Mouse (Mus musculus) lung, embryonic 16.5 days (tissue): ENCODE measurements around the gene Gm45618. TPM values are rescaled to one million over a fixed set of nuclear protein-coding genes. Genes with fewer than 3 reads are reported as not detected.
"Not testable (repeated sequence)": the region's sequence is repeated elsewhere in the genome, so short reads cannot be mapped to it uniquely, and the experiment has no call there.

Experiments used
- ATAC-seq: fragments of 200-750 bp; cut with Nextera tagmentation; 2 replicates; pipeline ENCODE4 v1.8.0; 2017; ENCODE audit warnings: low read depth, mild to moderate bottlenecking, moderate library complexity
- H3K27ac ChIP-seq: fragments of 300-500 bp; sonication (generic); 2 replicates; pipeline ENCODE4 v1.5.1; 2014; ENCODE audit warnings: mild to moderate bottlenecking, control low read depth, low read length
- H3K27me3 ChIP-seq: fragments of 300-500 bp; sonication (generic); 2 replicates; pipeline ENCODE4 v1.6.1; 2014; ENCODE audit warnings: low read depth, low read length, mixed read lengths; ENCODE audit not compliant: control insufficient read depth, insufficient read depth
- H3K36me3 ChIP-seq: fragments of 300-500 bp; sonication (generic); 2 replicates; pipeline ENCODE4 v1.6.1; 2014; ENCODE audit warnings: low read length; ENCODE audit not compliant: control insufficient read depth, insufficient read depth
- H3K4me1 ChIP-seq: fragments of 300-500 bp; sonication (generic); replicated peaks from 2 replicates; pipeline ENCODE4 v1.6.1; 2014; ENCODE audit warnings: low read length, mixed read lengths; ENCODE audit not compliant: control insufficient read depth, insufficient read depth
- H3K4me2 ChIP-seq: fragments of 300-500 bp; sonication (generic); 2 replicates; pipeline ENCODE4 v1.6.1; 2014; ENCODE audit warnings: low read depth, low read length, control low read depth
- H3K4me3 ChIP-seq: fragments of 300-500 bp; sonication (generic); 2 replicates; pipeline ENCODE4 v1.5.1; 2014; ENCODE audit warnings: mild to moderate bottlenecking, low read length, control low read depth
- H3K9ac ChIP-seq: fragments of 300-500 bp; sonication (generic); 2 replicates; pipeline ENCODE4 v1.6.1; 2014; ENCODE audit warnings: low read length, control low read depth
- H3K9me3 ChIP-seq: fragments of 300-500 bp; sonication (generic); 2 replicates; pipeline ENCODE4 v1.6.1; 2016; ENCODE audit warnings: low read length; ENCODE audit not compliant: control insufficient read depth
- WGBS: fragments of 180-500 bp; shearing (Covaris S2); extraction: QIAGEN DNeasy Blood & Tissue Kit; methylation state at CpG from one replicate; pipeline ENCODE4 v1.1.7; 2014; 5-methylcytosine and 5-hydroxymethylcytosine counted together
- polyA plus RNA-seq: library from polyadenylated mRNA; unstranded; fragments of >200 nt; fragmentation: Nextera tagmentation; extraction: Ambion mirVana; gene quantifications from 2 replicates; pipeline ENCODE4 v1.2.1, GENCODE M21; 2015

Gm45618 gene
- polyA plus RNA-seq, 1 experiment from 2014 or later, result not detected

DNA sequence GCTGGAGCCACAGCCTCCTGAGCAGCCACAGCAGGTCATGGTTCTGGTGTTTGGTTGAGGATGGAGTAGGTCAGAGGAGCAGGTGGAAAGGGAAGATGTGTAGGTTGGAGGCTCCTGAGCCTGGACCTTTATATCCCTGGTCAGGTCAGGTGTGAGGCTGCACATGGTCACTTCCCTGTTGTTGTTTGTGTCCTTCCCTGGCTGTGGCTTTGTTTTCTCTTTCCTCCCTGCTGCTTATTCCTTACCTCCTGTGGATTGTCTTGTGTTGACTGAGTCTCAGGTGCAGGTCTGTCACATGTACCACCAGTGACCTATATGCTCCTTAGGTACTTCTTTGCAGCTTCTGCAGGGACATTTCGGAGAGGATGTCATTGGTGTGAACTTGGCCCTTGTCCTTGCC is 24.0 kb upstream of the Gm45618 start, which contains the start of gene Gm45337:
Gm45337 (minus strand) TSS at position 101 of the 400 bp plus-strand sequence.
- WGBS, result 77% methylated on average over 1 of the region's 1 CpGs
- Histone ChIP-seq H3K27me3 (no peaks in the 10 kb centered on the region), H3K4me2 (no peak within 1 kb of the TSS), H3K9me3 (no peaks in the 10 kb centered on the region; the same call in 1 of the 2 replicates), H3K9ac (no peak within 1 kb of the TSS), H3K36me3 (no peaks in the 10 kb centered on the region), H3K4me1 (no peaks in the 10 kb centered on the region), H3K27ac (no peak within 1 kb of the TSS), H3K4me3 (no peak within 1 kb of the TSS)
- ATAC-seq, result no peak

DNA sequence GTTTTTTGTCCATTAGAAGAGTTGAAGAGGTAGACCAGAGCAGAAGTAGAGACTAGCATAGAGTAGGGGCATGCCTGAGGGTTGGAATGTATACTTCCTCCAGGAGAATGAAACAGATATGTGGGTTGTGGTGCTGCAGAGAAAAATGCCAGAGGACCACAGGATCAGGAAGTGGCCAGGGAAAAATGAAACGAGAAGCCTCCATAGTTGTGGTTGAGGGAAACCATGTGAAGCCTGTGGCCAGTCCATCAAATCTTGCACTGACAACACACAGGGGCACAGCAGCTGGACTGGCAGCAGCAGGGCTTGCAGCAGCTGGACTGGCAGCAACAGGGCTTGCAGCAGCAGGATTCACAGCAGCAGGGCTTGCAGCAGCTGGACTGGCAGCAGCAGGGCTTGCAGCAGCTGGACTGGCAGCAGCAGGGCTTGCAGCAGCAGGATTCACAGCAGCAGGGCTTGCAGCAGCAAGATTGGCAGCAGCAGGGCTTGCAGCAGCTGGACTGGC is 23.0 kb upstream of the Gm45618 start:
- H3K4me3 ChIP-seq, H3K9ac ChIP-seq, H3K27me3 ChIP-seq, H3K36me3 ChIP-seq, H3K4me1 ChIP-seq, H3K27ac ChIP-seq, H3K4me2 ChIP-seq, H3K9me3 ChIP-seq, ATAC-seq: not testable (repeated sequence)
- WGBS, result 23% methylated on average over 1 of the region's 1 CpGs

DNA sequence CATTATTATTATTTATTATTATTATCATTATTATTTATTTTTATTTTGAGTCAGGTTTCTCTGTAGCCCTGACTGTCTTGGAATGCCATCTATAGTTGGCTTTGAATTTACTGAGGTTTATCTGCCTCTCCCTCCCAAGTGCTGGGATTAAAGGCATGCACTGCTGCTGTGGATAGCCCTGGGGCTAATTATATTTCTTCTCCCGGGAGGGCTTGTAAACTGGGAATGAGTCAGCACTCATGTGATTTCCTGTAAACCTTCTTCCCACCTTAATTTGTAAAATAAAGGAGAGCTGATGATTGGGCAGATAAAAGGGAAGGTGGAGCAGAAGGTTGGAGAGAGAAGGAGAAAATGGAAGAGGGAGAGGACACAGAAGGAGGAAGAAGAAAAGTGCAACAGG is 20.2 kb upstream of the Gm45618 start:
- Histone ChIP-seq H3K4me3 (no peak overlapping the region), H3K9me3 (no peaks in the 10 kb centered on the region), H3K4me2 (no peak overlapping the region), H3K9ac (no peak overlapping the region), H3K36me3 (no peaks in the 10 kb centered on the region), H3K27ac (no peak overlapping the region), H3K4me1 (no peaks in the 10 kb centered on the region), H3K27me3 (no peaks in the 10 kb centered on the region)
- 19% methylated on average over 1 of the region's 1 CpGs for WGBS
- ATAC-seq, result no peak

DNA sequence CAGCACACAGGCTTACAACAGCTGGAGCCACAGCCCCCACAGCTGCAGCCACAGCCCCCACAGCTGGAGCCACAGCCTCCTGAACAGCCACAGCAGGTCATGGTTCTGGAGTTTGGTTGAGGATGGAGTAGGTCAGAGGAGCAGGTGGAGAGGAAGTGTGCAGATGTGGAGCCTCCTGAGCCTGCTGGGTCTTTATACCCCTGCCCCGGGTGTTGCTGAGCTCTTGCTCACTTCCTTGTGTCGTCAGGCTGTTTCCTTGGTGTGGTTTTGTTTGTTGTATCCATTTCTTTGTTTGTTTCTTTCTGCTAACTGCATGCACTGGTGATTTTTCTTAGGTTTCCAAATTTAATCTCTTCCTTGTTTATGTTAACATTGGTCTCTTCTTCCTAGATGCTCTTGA is 15.4 kb upstream of the Gm45618 start, which contains the start of gene Gm39115:
Gm39115 (minus strand) TSS at position 101 of the 400 bp plus-strand sequence.
- WGBS, result 31% methylated on average over 2 of the region's 2 CpGs
- H3K4me2 ChIP-seq, result not testable (repeated sequence)

DNA sequence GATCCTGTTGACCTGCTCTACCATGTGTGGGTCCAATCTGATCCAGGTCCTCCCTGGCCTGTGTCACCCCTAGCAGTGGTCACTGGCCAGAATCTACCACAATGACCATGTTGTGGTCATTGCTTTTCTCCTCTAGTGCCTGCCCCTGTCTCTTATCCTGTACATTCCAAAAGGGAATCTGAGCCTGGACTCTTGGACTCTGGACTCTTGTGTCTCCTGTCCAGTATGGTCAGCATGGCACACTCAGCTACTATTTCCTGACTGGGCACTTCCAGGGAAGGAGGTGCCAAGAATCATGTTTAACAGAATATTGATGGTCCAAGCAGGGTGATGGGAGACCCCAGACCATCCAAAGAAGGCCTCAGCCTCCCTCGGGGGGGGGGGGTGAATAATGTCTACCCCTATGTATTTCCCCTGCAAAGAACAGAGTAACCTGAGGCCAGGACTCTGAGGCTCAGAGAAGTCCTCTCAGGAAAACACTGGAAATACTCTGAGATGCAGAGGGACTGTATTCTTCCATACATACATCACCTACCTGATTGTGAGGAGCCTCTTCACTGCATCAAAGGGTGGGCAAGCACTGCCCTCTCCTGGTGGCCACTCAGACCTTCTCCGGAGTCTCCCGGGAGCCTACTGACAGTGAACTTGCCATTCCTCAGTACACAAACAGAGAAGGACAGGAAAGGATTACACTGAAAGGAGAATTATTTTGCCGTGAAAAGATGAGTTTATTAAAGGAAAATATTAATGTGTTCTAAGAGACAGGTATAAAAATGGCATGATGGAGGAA is 13.9 kb upstream of the Gm45618 start:
- Histone ChIP-seq H3K4me3 (no peak overlapping the region), H3K4me1 (no peaks in the 10 kb centered on the region), H3K27ac (no peak overlapping the region), H3K9ac (no peak overlapping the region), H3K9me3 (no peaks in the 10 kb centered on the region), H3K36me3 (no peaks in the 10 kb centered on the region), H3K27me3 (no peaks in the 10 kb centered on the region), H3K4me2 (no peak overlapping the region)
- no peak for ATAC-seq
- 37% methylated on average over 4 of the region's 4 CpGs for WGBS

More for the DNA sequence above, 15.4 kb upstream of the Gm45618 start, which contains the start of gene Gm39115:
- H3K27ac ChIP-seq, H3K9me3 ChIP-seq, H3K36me3 ChIP-seq, H3K9ac ChIP-seq, H3K27me3 ChIP-seq, H3K4me3 ChIP-seq, H3K4me1 ChIP-seq, ATAC-seq: not testable (repeated sequence)

DNA sequence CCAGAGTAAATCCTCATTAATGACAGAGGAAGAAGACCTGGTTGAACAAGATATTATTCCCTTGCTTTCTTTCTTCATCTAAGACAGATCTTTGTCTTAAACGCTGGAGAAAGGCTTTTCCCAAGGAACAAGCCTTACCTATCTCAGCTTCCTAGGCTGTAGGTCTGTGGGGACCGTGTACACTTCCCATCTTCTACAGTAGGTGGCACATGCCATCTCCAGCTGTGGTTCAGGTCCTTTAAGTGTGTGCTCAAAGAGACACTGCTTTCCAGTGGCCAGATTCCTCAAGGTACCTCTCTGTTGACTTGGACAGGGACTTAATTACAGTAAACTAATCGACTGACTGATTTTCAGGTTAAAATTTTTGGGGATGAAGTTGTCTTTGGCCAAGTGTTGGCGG is 8.3 kb upstream of the Gm45618 start:
- WGBS, result 55% methylated on average over 4 of the region's 4 CpGs
- no peaks in the 10 kb centered on the region for H3K27me3 ChIP-seq

DNA sequence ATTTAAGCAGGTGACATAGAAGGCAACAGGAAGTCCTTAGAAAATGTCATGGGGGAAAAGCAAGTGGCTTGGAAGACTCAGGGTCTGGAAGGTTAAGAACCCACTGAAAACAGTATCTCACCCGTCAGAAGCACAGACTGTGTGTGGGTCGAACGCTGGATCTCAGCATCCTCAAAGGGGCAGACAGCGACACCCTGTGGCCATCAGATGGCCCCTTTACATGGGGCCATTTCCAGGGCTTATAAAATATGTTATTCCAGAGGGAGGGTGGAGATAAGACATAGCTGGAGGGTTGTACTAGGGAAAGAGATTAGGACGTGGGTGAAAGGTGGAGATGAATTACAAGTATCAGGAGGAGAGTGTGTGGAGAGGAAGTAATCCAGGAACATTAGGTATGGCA is 897 bp downstream of the Gm45618 start:
- ATAC-seq, result no peak
- Histone ChIP-seq H3K4me3 (no peak overlapping the region), H3K9me3 (no peaks in the 10 kb centered on the region), H3K4me1 (no peaks in the 10 kb centered on the region), H3K27ac (no peak overlapping the region), H3K36me3 (no peaks in the 10 kb centered on the region), H3K9ac (no peak overlapping the region), H3K27me3 (no peaks in the 10 kb centered on the region), H3K4me2 (no peak overlapping the region)
- 12% methylated on average over 5 of the region's 5 CpGs for WGBS

More for the DNA sequence above, 8.3 kb upstream of the Gm45618 start:
- ATAC-seq, result no peak
- Histone ChIP-seq H3K27ac (no peak overlapping the region), H3K9ac (no peak overlapping the region), H3K36me3 (no peaks in the 10 kb centered on the region), H3K4me3 (no peak overlapping the region), H3K9me3 (no peaks in the 10 kb centered on the region), H3K4me2 (no peak overlapping the region), H3K4me1 (no peaks in the 10 kb centered on the region)

DNA sequence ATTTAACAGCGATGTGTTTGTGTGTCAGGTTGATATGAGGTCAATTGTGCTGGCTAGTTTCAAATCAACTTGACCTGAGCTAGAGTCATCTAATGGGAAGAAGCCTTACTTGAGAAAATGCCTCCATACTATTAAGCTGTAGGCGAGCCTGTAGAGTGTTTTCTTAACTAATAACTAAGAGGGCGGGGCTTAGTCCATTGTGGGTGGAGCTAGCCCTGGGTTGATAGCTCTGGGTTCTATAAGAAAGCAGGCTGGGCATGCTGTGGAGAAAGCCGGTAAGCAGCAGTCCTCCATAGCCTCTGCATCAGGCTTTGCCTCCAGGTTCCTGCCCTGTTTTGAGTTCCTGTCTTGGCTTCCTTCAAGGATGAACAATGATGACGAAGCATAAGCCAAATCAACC is 15.8 kb downstream of the Gm45618 start:
- WGBS, result 43% methylated on average over 5 of the region's 5 CpGs
- no peaks in the 10 kb centered on the region for H3K27me3 ChIP-seq

DNA sequence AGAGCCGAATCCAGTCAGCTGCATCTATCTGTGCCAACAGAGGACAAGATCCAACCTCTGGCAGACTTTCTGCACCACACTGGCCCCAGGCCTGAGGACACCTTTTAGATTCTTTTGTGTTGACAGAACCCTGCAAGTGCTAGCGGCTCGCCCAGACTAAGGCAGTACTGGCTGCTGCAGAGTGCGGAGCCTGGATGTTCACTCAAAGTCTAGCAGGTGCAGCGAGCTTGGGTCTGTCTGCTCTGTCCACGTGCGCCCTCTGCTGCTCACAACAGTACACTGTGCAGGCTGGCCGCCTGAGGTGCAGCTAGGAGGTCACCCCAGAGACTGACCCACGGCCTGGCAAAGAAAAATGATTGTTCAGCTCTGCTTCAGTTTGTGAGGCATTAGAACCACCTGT is 22.8 kb downstream of the Gm45618 start:
- WGBS, result 8% methylated on average over 9 of the region's 9 CpGs
- no peak overlapping the region for H3K27ac ChIP-seq
- H3K4me3 ChIP-seq, result no peak overlapping the region
- no peak overlapping the region for H3K4me2 ChIP-seq
- no peaks in the 10 kb centered on the region for H3K9me3 ChIP-seq
- peaks cover 48% of the 10 kb centered on the region for H3K27me3 ChIP-seq
- H3K4me1 ChIP-seq, result peaks cover 2% of the 10 kb centered on the region; the same call in 1 of the 2 replicates
- H3K36me3 ChIP-seq, result no peaks in the 10 kb centered on the region
- no peak overlapping the region for H3K9ac ChIP-seq
- peak; percentile 56; the same call in 1 of the 2 replicates for ATAC-seq

More for the DNA sequence above, 15.8 kb downstream of the Gm45618 start:
- Histone ChIP-seq H3K9ac (no peak overlapping the region), H3K36me3 (no peaks in the 10 kb centered on the region), H3K4me1 (no peaks in the 10 kb centered on the region), H3K4me3 (no peak overlapping the region), H3K27ac (no peak overlapping the region), H3K9me3 (no peaks in the 10 kb centered on the region), H3K4me2 (no peak overlapping the region)
- ATAC-seq, result no peak
